Mouse (Mus musculus): ENCODE results near the gene Gm20890.
"Not testable (repeated sequence)": the region's sequence is repeated elsewhere in the genome, so short reads cannot be mapped to it uniquely, and the experiment has no call there.

The Gm20890 gene

DNA sequence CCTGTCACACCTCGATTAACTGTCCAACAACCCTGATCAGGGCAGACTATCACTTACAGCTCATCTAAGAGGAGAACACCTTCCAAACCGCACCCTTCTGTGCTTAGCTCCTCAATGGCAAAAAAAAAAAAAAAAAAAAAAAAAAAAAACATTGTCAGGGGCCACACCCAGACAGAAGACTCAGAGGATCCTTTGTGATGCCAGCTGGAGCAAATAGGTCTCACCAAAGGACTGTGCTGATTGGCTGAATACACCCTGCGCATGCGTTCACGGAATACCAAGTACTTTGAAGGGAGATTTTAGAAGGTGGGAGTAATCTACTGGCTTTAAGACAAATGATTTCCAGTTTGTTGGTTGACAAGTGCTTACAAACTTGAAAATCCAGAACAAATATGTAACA is at the start of gene Gm20890:
Gene Gm20890, minus strand, starts transcription at position 101 of the 400 bp plus-strand sequence.
- DNase-seq (ENCODE audit: low spot score), result not testable (repeated sequence)
